Mouse (Mus musculus) heart, postnatal 0 days (tissue): Measurements from ENCODE around the gene Caskin2. TPM values are rescaled to one million over a fixed set of nuclear protein-coding genes. Genes with fewer than 3 reads are reported as not detected.

Experiments used
- ATAC-seq: fragments of 200-750 bp; cut with Nextera tagmentation; 2 replicates; pipeline ENCODE4 v1.8.0; 2017; ENCODE audit warnings: low read depth, moderate number of reproducible peaks, moderate library complexity; ENCODE audit not compliant: insufficient read depth
- DNase-seq: peaks from one replicate; pipeline ENCODE4 v3.0.0-alpha.2; 2016; ENCODE audit warnings: low spot score
- H3K27ac ChIP-seq: fragments of 300-500 bp; sonication (generic); 2 replicates; pipeline ENCODE4 v1.5.1; 2014; ENCODE audit warnings: low read depth, mild to moderate bottlenecking
- H3K27me3 ChIP-seq: fragments of 300-500 bp; sonication (generic); 2 replicates; pipeline ENCODE4 v1.6.1; 2014; ENCODE audit warnings: low read length, mixed read lengths; ENCODE audit not compliant: control insufficient read depth, insufficient read depth
- H3K36me3 ChIP-seq: fragments of 300-500 bp; sonication (generic); replicated peaks from 2 replicates; pipeline ENCODE4 v1.6.1; 2014; ENCODE audit warnings: low read length, mixed read lengths; ENCODE audit not compliant: control insufficient read depth, insufficient read depth
- H3K4me1 ChIP-seq: fragments of 300-500 bp; sonication (generic); 2 replicates; pipeline ENCODE4 v1.6.1; 2014; ENCODE audit warnings: antibody characterized with exemption; ENCODE audit not compliant: control insufficient read depth, insufficient read depth
- H3K4me2 ChIP-seq: fragments of 300-500 bp; sonication (generic); 2 replicates; pipeline ENCODE4 v1.6.1; 2014; ENCODE audit warnings: low read depth, mild to moderate bottlenecking, low read length, moderate library complexity
- H3K4me3 ChIP-seq: fragments of 300-500 bp; sonication (generic); 2 replicates; pipeline ENCODE4 v1.5.1; 2014; ENCODE audit warnings: low read depth, low read length
- H3K9ac ChIP-seq: fragments of 300-500 bp; sonication (generic); replicated peaks from 2 replicates; pipeline ENCODE4 v1.6.1; 2014; ENCODE audit warnings: low read depth, low read length, mixed read lengths
- H3K9me3 ChIP-seq: fragments of 300-500 bp; sonication (generic); replicated peaks from 2 replicates; pipeline ENCODE4 v1.6.1; 2016; ENCODE audit warnings: low read length; ENCODE audit not compliant: control insufficient read depth
- CTCF ChIP-seq: IDR thresholded peaks from 2 replicates; pipeline ENCODE4 v1.5.1; 2016; ENCODE audit warnings: antibody characterized with exemption, control low read depth, low read depth
- EP300 ChIP-seq: IDR thresholded peaks from 2 replicates; pipeline ENCODE4 v1.6.1; 2016; ENCODE audit warnings: antibody characterized with exemption, low read depth
- WGBS: fragments of 180-500 bp; shearing (Covaris S2); extraction: QIAGEN DNeasy Blood & Tissue Kit; methylation state at CpG from one replicate; pipeline ENCODE4 v1.1.7; 2014; 5-methylcytosine and 5-hydroxymethylcytosine counted together
- polyA plus RNA-seq: library from polyadenylated mRNA; unstranded; fragments of >200 nt; fragmentation: Nextera tagmentation; extraction: Ambion mirVana; gene quantifications from 2 replicates; pipeline ENCODE4 v1.2.1, GENCODE M21; 2015
- total RNA-seq: library from RNA; depleted of rRNA; stranded (reverse); fragments of >200 nt; gene quantifications from 2 replicates; pipeline ENCODE4 v1.2.3, GENCODE M21; 2014; ENCODE audit warnings: low replicate concordance

Caskin2 gene
- total and polyA plus RNA-seq, 2 experiments from 2014 or later = 14.2 to 62.1 TPM

GRCm38 (mm10) chr11:115803072-115803709, 10.2 kb downstream of the Caskin2 start:
- Histone ChIP-seq H3K36me3 (peaks cover 92% of the 10 kb centered on the region), H3K4me3 (no peak overlapping the region), H3K9me3 (no peaks in the 10 kb centered on the region), H3K27me3 (no peaks in the 10 kb centered on the region), H3K4me2 (no peak overlapping the region), H3K9ac (no peak overlapping the region), H3K4me1 (peaks cover 9% of the 10 kb centered on the region; the same call in 1 of the 2 replicates), H3K27ac (no peak overlapping the region)
- no peak for TF ChIP-seq CTCF
- no peak for TF ChIP-seq EP300
- ATAC-seq = 0 out of 2 replicates have a peak, but pooled peaks have one; percentile 5
- DNase-seq = no peak
- WGBS = 76% methylated on average over 23 of the region's 24 CpGs

DNA sequence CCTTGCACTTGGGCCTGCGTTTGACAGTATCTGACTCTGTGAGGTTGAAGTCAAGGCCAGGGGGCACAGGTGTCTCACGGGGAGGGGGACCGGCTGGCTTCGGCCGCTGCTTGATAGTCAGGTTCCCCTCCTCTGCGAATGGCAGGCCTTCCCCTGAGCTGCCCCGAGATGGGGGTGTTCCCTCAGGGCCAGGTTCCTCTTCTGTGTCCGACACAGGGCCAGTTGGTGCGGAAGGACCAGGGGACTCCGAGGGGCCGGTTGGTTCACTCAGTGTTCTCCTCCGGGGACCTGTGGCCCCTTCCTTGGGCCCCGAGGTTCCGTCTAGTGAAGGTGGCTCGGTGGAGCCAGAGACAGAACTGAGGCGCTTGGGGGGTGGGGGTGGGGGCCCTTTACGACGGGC, 12.5 kb downstream of the Caskin2 start:
- ATAC-seq (no peak), DNase-seq (no peak)
- no peaks in the 10 kb centered on the region for H3K4me1 ChIP-seq
- WGBS = 88% methylated on average over 18 of the region's 18 CpGs
- H3K9me3 ChIP-seq = no peaks in the 10 kb centered on the region
- no peak overlapping the region for H3K4me3 ChIP-seq
- no peaks in the 10 kb centered on the region for H3K27me3 ChIP-seq
- no peak overlapping the region for H3K4me2 ChIP-seq
- no peak overlapping the region for H3K9ac ChIP-seq
- H3K27ac ChIP-seq = no peak overlapping the region
- H3K36me3 ChIP-seq = peaks cover 97% of the 10 kb centered on the region
- TF ChIP-seq EP300 = no peak
- TF ChIP-seq CTCF = no peak

GRCm38 (mm10) chr11:115797665-115798064, 15.8 kb downstream of the Caskin2 start:
- no peaks in the 10 kb centered on the region for H3K27me3 ChIP-seq
- H3K27ac ChIP-seq = peak overlapping the region; percentile 48; the same call in 1 of the 2 replicates
- H3K4me3 ChIP-seq = no peak overlapping the region
- H3K9me3 ChIP-seq = no peaks in the 10 kb centered on the region
- H3K4me2 ChIP-seq = no peak overlapping the region
- peaks cover 100% of the 10 kb centered on the region for H3K36me3 ChIP-seq
- no peaks in the 10 kb centered on the region for H3K4me1 ChIP-seq
- 53% methylated on average over 9 of the region's 9 CpGs for WGBS
- ATAC-seq (no peak), DNase-seq (no peak)
- TF ChIP-seq CTCF (no peak), EP300 (no peak)
- no peak overlapping the region for H3K9ac ChIP-seq

- no peak overlapping the region for H3K4me2 ChIP-seq
- no peak for DNase-seq
- H3K36me3 ChIP-seq = peaks cover 100% of the 10 kb centered on the region
- no peaks in the 10 kb centered on the region for H3K9me3 ChIP-seq
- H3K4me3 ChIP-seq = no peak overlapping the region
- TF ChIP-seq EP300 (no peak), CTCF (no peak)
- H3K9ac ChIP-seq = no peak overlapping the region
- ATAC-seq = no peak
- no peaks in the 10 kb centered on the region for H3K27me3 ChIP-seq
- 0 out of 2 replicates have a peak overlapping the region, but pooled peaks have one; percentile 31 for H3K27ac ChIP-seq
- 73% methylated on average over 15 of the region's 15 CpGs for WGBS
- no peaks in the 10 kb centered on the region for H3K4me1 ChIP-seq
These were observed 16.5 kb downstream of the Caskin2 start for GRCm38 (mm10) chr11:115796898-115797297.

- WGBS = 67% methylated on average over 14 of the region's 14 CpGs
- no peaks in the 10 kb centered on the region for H3K4me1 ChIP-seq
- TF ChIP-seq CTCF = no peak
- no peak for TF ChIP-seq EP300
- ATAC-seq = peak; percentile 16; the same call in 1 of the 2 replicates
- H3K36me3 ChIP-seq = peaks cover 93% of the 10 kb centered on the region
- no peak overlapping the region for H3K4me3 ChIP-seq
- no peaks in the 10 kb centered on the region for H3K27me3 ChIP-seq
- DNase-seq = no peak
- H3K9ac ChIP-seq = no peak overlapping the region
- H3K9me3 ChIP-seq = no peaks in the 10 kb centered on the region
- no peak overlapping the region for H3K27ac ChIP-seq
- no peak overlapping the region for H3K4me2 ChIP-seq
These were observed 21.1 kb downstream of the Caskin2 start for GRCm38 (mm10) chr11:115792353-115792752.

DNA sequence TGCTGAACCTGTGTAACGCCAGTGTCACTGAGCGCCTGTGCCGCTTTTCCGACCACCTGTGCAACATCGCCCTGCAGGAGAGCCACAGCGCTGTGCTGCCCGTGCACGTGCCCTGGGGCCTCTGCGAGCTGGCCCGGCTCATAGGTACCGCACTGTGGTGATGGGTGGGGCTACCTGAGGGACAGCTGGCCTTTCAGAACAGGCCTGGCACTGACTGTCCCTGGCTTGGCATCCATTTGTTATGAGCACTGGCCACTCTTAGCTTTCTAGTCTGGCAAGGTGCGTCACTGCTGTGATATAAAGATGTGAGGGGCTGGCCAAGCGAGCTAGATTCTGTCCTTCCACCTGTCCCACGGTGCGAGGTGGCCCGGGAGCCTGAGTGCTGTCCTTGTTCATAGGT, 21.5 kb downstream of the Caskin2 start:
- Histone ChIP-seq H3K9me3 (no peaks in the 10 kb centered on the region), H3K27ac (no peak overlapping the region), H3K36me3 (peaks cover 93% of the 10 kb centered on the region), H3K9ac (no peak overlapping the region), H3K4me2 (no peak overlapping the region), H3K4me1 (no peaks in the 10 kb centered on the region), H3K4me3 (no peak overlapping the region), H3K27me3 (no peaks in the 10 kb centered on the region)
- ATAC-seq (no peak), DNase-seq (no peak)
- TF ChIP-seq CTCF = no peak
- TF ChIP-seq EP300 = no peak
- 93% methylated on average over 16 of the region's 16 CpGs for WGBS
